Mouse (Mus musculus) lung, embryonic 14.5 days (tissue): ENCODE data around the gene Gm11027. TPM values are rescaled to one million over a fixed set of nuclear protein-coding genes. Genes with fewer than 3 reads are reported as not detected.

ENCODE experiments used
- ATAC-seq: fragments of 200-750 bp; cut with Nextera tagmentation; 2 replicates; pipeline ENCODE4 v1.8.0; 2017; ENCODE audit warnings: mild to moderate bottlenecking, moderate TSS enrichment, moderate library complexity; ENCODE audit not compliant: insufficient read depth
- DNase-seq: peaks from one replicate; pipeline ENCODE4 v3.0.0-alpha.2; 2015
- H3K27ac ChIP-seq: fragments of 300-500 bp; sonication (generic); 2 replicates; pipeline ENCODE4 v1.5.1; 2014; ENCODE audit warnings: low read depth, mild to moderate bottlenecking, moderate library complexity
- H3K27me3 ChIP-seq: fragments of 300-500 bp; sonication (generic); 2 replicates; pipeline ENCODE4 v1.6.1; 2014; ENCODE audit warnings: low read length, control low read depth; ENCODE audit not compliant: insufficient read depth
- H3K36me3 ChIP-seq: fragments of 300-500 bp; sonication (generic); 2 replicates; pipeline ENCODE4 v1.6.1; 2014; ENCODE audit warnings: control low read depth; ENCODE audit not compliant: insufficient read depth
- H3K4me1 ChIP-seq: fragments of 300-500 bp; sonication (generic); 2 replicates; pipeline ENCODE4 v1.6.1; 2014; ENCODE audit warnings: antibody characterized with exemption, control low read depth; ENCODE audit not compliant: insufficient read depth
- H3K4me2 ChIP-seq: fragments of 300-500 bp; sonication (generic); 2 replicates; pipeline ENCODE4 v1.6.1; 2014; ENCODE audit warnings: mild to moderate bottlenecking
- H3K4me3 ChIP-seq: fragments of 300-500 bp; sonication (generic); 2 replicates; pipeline ENCODE4 v1.5.1; 2014; ENCODE audit warnings: low read depth, low read length
- H3K9ac ChIP-seq: fragments of 300-500 bp; sonication (generic); 2 replicates; pipeline ENCODE4 v1.6.1; 2014
- H3K9me3 ChIP-seq: fragments of 300-500 bp; sonication (generic); 2 replicates; pipeline ENCODE4 v1.6.1; 2016; ENCODE audit warnings: low read depth, low read length, control low read depth
- CTCF ChIP-seq: IDR thresholded peaks from 2 replicates; pipeline ENCODE4 v1.5.1; 2016; ENCODE audit warnings: antibody characterized with exemption, low read depth
- WGBS: fragments of 180-500 bp; shearing (Covaris S2); extraction: QIAGEN DNeasy Blood & Tissue Kit; methylation state at CpG from one replicate; pipeline ENCODE4 v1.1.7; 2014; 5-methylcytosine and 5-hydroxymethylcytosine counted together
- polyA plus RNA-seq: library from polyadenylated mRNA; unstranded; fragments of >200 nt; fragmentation: Nextera tagmentation; extraction: Ambion mirVana; gene quantifications from 2 replicates; pipeline ENCODE4 v1.2.1, GENCODE M21; 2014

Gene Gm11027
- polyA plus RNA-seq, 1 experiment from 2014 or later, result not detected

DNA sequence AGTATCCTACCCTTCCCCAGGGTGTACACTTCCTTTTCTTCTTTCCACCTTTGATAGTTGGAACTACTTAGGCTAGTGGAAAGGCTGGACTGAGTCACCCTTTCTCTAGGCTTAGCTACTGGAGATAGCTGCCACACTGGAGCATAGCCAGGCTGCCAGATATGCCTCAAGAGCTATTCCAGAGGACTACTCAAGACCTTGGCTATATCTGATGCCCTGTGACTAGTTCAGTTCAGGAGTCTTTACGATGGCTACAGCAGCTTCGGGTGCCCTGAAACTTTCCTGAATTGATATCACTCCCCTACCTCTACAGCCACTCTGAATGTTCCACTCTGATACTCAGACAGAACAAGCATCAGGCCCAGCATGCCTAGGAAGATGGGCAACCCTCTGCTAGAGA lies 10.4 kb upstream of the Gm11027 start:
- Histone ChIP-seq H3K9me3 (no peaks in the 10 kb centered on the region), H3K27me3 (no peaks in the 10 kb centered on the region), H3K4me1 (peaks cover 3% of the 10 kb centered on the region; the same call in 1 of the 2 replicates), H3K4me3 (no peak overlapping the region), H3K27ac (no peak overlapping the region), H3K9ac (no peak overlapping the region), H3K36me3 (no peaks in the 10 kb centered on the region), H3K4me2 (no peak overlapping the region)
- 80% methylated on average over 2 of the region's 2 CpGs for WGBS
- no peak for ATAC-seq
- DNase-seq, result no peak
- TF ChIP-seq CTCF, result no peak

DNA sequence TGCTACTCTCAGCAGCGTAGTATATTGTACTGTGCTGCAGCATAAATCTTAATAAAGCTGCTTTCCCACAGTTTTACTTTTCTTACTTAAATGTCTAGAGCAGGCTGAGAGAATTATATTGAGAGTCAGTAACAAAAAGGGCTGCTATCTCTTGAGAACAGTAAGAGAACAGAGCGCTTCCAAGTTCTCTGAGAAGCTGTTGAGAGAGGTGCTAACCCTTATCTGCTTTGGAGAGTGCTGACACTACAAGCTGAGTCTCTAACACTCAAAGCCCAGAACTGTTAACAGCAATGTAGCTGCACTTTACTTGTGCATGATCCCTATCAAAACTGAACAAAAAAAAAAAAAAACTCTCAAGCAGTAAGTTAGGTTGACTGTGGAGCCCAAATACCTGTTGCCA lies 9.9 kb upstream of the Gm11027 start:
- H3K27ac ChIP-seq, result no peak overlapping the region
- ATAC-seq (no peak), DNase-seq (no peak)
- TF ChIP-seq CTCF, result no peak
- no peaks in the 10 kb centered on the region for H3K27me3 ChIP-seq
- no peak overlapping the region for H3K9ac ChIP-seq
- H3K4me1 ChIP-seq, result peaks cover 3% of the 10 kb centered on the region; the same call in 1 of the 2 replicates
- H3K4me3 ChIP-seq, result no peak overlapping the region
- H3K36me3 ChIP-seq, result no peaks in the 10 kb centered on the region
- 61% methylated on average over 2 of the region's 2 CpGs for WGBS
- H3K9me3 ChIP-seq, result no peaks in the 10 kb centered on the region
- no peak overlapping the region for H3K4me2 ChIP-seq

DNA sequence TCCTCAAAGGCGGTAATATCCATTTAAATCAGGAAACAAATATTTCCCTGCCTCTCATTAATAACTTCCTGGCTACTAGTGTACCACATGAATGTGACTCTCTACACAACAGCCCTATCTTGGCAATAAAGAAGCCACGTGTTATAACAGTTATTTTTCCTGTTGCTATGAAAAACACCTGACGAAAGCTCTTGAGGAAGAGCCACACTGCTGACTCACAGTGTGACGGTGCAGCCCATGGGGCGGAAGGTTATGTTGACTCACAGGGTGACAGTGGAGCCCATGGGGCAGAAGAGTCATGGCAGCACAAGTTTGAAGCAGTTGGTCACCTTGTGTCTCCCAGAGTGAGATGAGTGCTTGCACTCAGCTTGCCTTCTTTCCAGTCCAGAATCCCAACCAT lies 5.7 kb upstream of the Gm11027 start:
- no peak overlapping the region for H3K9ac ChIP-seq
- DNase-seq (no peak), ATAC-seq (no peak)
- H3K36me3 ChIP-seq, result no peaks in the 10 kb centered on the region
- no peak overlapping the region for H3K4me2 ChIP-seq
- 62% methylated on average over 5 of the region's 5 CpGs for WGBS
- H3K27me3 ChIP-seq, result no peaks in the 10 kb centered on the region
- no peak overlapping the region for H3K27ac ChIP-seq
- TF ChIP-seq CTCF, result no peak
- H3K4me3 ChIP-seq, result no peak overlapping the region
- H3K4me1 ChIP-seq, result no peaks in the 10 kb centered on the region
- no peaks in the 10 kb centered on the region for H3K9me3 ChIP-seq

DNA sequence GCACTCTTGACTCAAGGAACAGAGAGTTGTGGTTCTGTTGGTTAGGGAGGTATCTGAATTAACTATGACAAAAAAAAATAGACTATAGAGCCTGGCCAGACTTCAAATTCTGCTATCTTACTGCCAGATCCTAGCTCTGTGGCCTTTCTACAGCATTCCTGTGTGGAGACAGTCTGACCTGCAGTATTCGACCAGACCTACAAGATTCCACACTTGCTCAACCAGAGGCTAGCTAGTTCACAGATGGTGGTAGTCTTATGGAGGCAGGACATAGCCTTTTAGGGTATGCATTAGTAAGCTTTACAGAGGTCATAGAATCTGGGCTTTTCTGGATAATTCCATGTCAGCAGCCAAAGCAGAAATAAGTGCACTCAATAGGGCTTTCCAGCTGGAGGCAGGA lies 4.6 kb upstream of the Gm11027 start:
- Histone ChIP-seq H3K4me1 (no peaks in the 10 kb centered on the region), H3K9me3 (no peaks in the 10 kb centered on the region), H3K9ac (no peak overlapping the region), H3K36me3 (no peaks in the 10 kb centered on the region), H3K4me3 (no peak overlapping the region), H3K27me3 (no peaks in the 10 kb centered on the region), H3K4me2 (no peak overlapping the region), H3K27ac (no peak overlapping the region)
- no peak for DNase-seq
- ATAC-seq, result no peak
- 90% methylated on average over 1 of the region's 1 CpGs for WGBS
- no peak for TF ChIP-seq CTCF

DNA sequence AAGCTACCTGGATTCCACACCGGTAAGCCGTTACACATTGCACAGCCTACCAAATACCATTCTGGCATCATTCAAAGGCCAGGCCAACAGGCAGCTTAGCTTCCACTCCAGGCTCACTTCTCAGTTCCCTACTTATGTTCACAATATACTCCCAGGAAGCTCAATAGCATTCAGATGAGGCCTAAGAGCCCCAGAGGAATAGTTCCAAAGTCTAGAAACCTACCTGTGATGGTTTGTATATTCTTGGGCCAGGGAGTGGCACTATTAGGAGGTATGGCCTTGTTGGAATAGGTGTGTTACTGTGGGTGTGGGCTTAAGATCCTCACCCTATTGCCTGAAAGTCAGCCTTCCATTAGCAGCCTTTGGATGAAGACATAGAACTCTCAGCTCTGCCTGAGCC lies 4.1 kb upstream of the Gm11027 start:
- Histone ChIP-seq H3K27ac (no peak overlapping the region), H3K4me3 (no peak overlapping the region), H3K27me3 (no peaks in the 10 kb centered on the region), H3K4me2 (no peak overlapping the region), H3K36me3 (no peaks in the 10 kb centered on the region), H3K9ac (no peak overlapping the region), H3K9me3 (no peaks in the 10 kb centered on the region), H3K4me1 (no peaks in the 10 kb centered on the region)
- DNase-seq (no peak), ATAC-seq (no peak)
- no peak for TF ChIP-seq CTCF
- WGBS, result 98% methylated on average over 2 of the region's 2 CpGs

DNA sequence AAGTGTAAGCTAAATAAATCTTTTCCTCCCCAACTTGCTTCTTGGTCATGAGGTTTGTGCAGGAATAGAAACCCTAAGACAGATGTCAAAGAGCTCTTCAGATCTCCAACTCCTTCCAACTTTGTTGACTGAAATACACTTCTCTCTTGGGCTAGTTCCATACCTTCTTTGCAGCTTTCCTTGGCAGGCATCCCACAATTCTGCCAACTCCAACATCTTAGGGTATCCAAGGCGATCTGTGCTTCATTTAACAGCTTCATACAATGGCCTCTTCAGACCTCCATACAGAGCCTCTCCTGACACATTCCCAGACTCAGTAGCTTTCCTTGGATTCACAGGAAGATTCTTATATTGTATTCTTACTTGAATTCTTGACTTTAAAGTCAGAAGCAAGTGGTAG lies 1.5 kb upstream of the Gm11027 start:
- WGBS, result 68% methylated on average over 1 of the region's 1 CpGs
- H3K27me3 ChIP-seq, result no peaks in the 10 kb centered on the region
- H3K9me3 ChIP-seq, result no peaks in the 10 kb centered on the region
- DNase-seq (no peak), ATAC-seq (no peak)
- H3K4me3 ChIP-seq, result no peak overlapping the region
- no peak overlapping the region for H3K9ac ChIP-seq
- no peaks in the 10 kb centered on the region for H3K36me3 ChIP-seq
- no peaks in the 10 kb centered on the region for H3K4me1 ChIP-seq
- no peak overlapping the region for H3K27ac ChIP-seq
- H3K4me2 ChIP-seq, result no peak overlapping the region
- TF ChIP-seq CTCF, result no peak

DNA sequence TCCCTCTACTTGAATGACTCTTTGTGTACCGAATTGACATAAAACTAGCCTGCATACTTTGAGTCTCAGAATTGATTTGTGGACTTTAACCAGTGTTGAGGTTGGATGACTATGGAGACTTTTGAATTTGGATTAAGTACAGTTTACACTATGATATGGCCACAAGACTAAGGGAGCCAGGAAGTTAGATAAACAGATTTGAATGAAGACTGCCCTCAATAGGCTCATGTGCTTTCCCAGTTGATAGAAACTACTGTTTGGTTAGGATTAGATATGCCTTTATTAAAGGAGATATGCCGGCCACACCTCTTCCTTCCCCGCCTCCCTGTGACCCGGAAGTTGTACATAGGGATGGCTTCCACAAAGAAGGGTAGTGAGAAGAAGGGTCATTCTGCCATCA lies 445 bp downstream of the Gm11027 start:
- Histone ChIP-seq H3K36me3 (no peaks in the 10 kb centered on the region), H3K9me3 (no peaks in the 10 kb centered on the region), H3K9ac (no peak overlapping the region), H3K27me3 (no peaks in the 10 kb centered on the region), H3K4me3 (no peak overlapping the region), H3K27ac (no peak overlapping the region), H3K4me2 (no peak overlapping the region), H3K4me1 (no peaks in the 10 kb centered on the region)
- WGBS, result 84% methylated on average over 4 of the region's 4 CpGs
- no peak for DNase-seq
- no peak for ATAC-seq
- no peak for TF ChIP-seq CTCF

DNA sequence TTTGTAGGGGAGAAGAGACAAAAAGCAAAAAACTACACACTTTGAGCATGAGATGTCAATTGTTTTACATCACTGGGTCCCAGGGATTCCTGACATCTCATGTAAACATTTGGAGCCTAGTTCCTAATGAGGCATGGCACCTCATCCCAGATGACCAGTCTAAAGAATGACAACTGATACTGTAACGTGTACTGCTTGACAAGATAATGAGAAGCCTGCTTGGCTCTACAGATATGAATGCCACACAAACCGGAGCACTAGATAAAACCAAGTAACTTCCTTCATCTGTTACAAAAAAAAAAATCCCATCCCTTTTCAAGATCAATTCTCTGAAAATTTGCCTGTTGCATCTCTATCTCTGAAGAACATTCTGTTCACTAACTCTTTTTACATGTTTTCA lies 1.8 kb downstream of the Gm11027 start:
- TF ChIP-seq CTCF, result no peak
- no peak for ATAC-seq
- H3K9ac ChIP-seq, result no peak overlapping the region
- no peak for DNase-seq
- H3K9me3 ChIP-seq, result no peaks in the 10 kb centered on the region
- no peak overlapping the region for H3K4me3 ChIP-seq
- WGBS, result 51% methylated on average over 2 of the region's 2 CpGs
- no peak overlapping the region for H3K27ac ChIP-seq
- no peak overlapping the region for H3K4me2 ChIP-seq
- H3K27me3 ChIP-seq, result no peaks in the 10 kb centered on the region
- H3K36me3 ChIP-seq, result no peaks in the 10 kb centered on the region
- no peaks in the 10 kb centered on the region for H3K4me1 ChIP-seq
